Mouse (Mus musculus): ENCODE data around the gene Mtfr1l. TPM values are rescaled to one million over a fixed set of nuclear protein-coding genes. Genes with fewer than 3 reads are reported as not detected.

The Mtfr1l gene
- polyA plus RNA-seq (2012; rRNA removed): 78.0 and 94.1 TPM in 2 replicates

GRCm38 (mm10) chr4:134534932-134535786, at the start of gene Mtfr1l:
Gene Mtfr1l, minus strand, starts transcription at chr4:134535387.

GRCm38 (mm10) chr4:134551494-134552316, 16.5 kb upstream of the Mtfr1l start, which contains the start of gene Selenon:
Gene Selenon, minus strand, starts transcription at chr4:134552166.

GRCm38 (mm10) chr4:134510845-134511411, 24.3 kb downstream of the Mtfr1l start, which contains the start of gene Aunip:
Gene Aunip, plus strand, starts transcription at chr4:134510999.

GRCm38 (mm10) chr4:134496595-134497210, 38.5 kb downstream of the Mtfr1l start, which contains the start of gene Paqr7:
Gene Paqr7, plus strand, starts transcription at chr4:134496697.

Other genes with a start within 250 kb of the Mtfr1l start
- 9.3 and 14.4 TPM in 2 replicates for gene Pdik1l, start 247.5 kb downstream of the Mtfr1l start, polyA plus RNA-seq (2012; rRNA removed)
- gene Trim63, start 220.3 kb downstream of the Mtfr1l start, polyA plus RNA-seq (2012; rRNA removed): 1.8 and 3.1 TPM in 2 replicates
- 0.07 TPM in 1 of 2 replicates, not detected in the other for gene Slc30a2, start 192.2 kb downstream of the Mtfr1l start, polyA plus RNA-seq (2012; rRNA removed)
- 0.22 and 0.68 TPM in 2 replicates for gene Extl1, start 151.5 kb downstream of the Mtfr1l start, polyA plus RNA-seq (2012; rRNA removed)
- gene Pafah2, start 139.1 kb downstream of the Mtfr1l start, polyA plus RNA-seq (2012; rRNA removed): 12.0 and 14.2 TPM in 2 replicates
- 1,055 and 1,621 TPM in 2 replicates for gene Stmn1, start 67.1 kb downstream of the Mtfr1l start, polyA plus RNA-seq (2012; rRNA removed)
- 2.3 and 3.2 TPM in 2 replicates for gene Paqr7, start 38.7 kb downstream of the Mtfr1l start, polyA plus RNA-seq (2012; rRNA removed)
- 15.3 and 19.8 TPM in 2 replicates for gene Aunip, start 24.4 kb downstream of the Mtfr1l start, polyA plus RNA-seq (2012; rRNA removed)
- 25.8 and 47.2 TPM in 2 replicates for gene Selenon, start 16.8 kb upstream of the Mtfr1l start, polyA plus RNA-seq (2012; rRNA removed)
- 6.4 and 7.6 TPM in 2 replicates for gene Man1c1, start 168.9 kb upstream of the Mtfr1l start, polyA plus RNA-seq (2012; rRNA removed)
- 4.0 and 8.4 TPM in 2 replicates for gene Ldlrap1, start 232.6 kb upstream of the Mtfr1l start, polyA plus RNA-seq (2012; rRNA removed)

All from central nervous system, embryonic 11.5 days (tissue).